Mouse (Mus musculus): ENCODE results near the gene Serac1. TPM values are rescaled to one million over a fixed set of nuclear protein-coding genes. Genes with fewer than 3 reads are reported as not detected.

Serac1 gene
- polyA plus RNA-seq, 1 experiment from 2014 or later: 7.7 TPM

DNA sequence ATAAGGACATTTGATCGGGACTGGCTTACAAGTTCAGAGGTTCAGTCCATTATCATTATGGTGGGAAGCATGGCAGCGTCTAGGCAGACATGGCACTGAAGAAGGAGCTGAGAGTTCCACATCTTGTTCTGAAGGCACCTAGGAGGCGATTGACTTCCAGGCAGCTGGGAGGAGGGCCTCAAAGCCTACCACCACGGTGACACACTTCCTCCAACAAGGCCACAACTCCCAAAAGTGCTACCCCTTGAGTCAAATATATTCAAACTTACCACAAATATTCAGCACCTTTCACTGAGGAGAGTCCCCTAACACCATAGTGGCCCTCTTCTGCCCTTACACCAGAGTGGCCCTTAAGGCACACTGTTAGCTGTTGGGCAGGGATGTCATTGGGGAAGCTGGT is 64.6 kb downstream of the Serac1 start:
- WGBS: 76% methylated on average over 4 of the region's 4 CpGs
- Histone ChIP-seq H3K27ac (no peak overlapping the region), H3K4me2 (replicated peaks) (no peak overlapping the region), H3K4me1 (0 out of 2 replicates have a peak, but pooled peaks cover 3% of the 10 kb centered on the region), H3K36me3 (no peaks in the 10 kb centered on the region), H3K9ac (no peak overlapping the region), H3K4me3 (no peak overlapping the region), H3K27me3 (no peaks in the 10 kb centered on the region), H3K9me3 (no peaks in the 10 kb centered on the region)
- ATAC-seq (ENCODE audit: low FRiP score, low read depth): no peak

DNA sequence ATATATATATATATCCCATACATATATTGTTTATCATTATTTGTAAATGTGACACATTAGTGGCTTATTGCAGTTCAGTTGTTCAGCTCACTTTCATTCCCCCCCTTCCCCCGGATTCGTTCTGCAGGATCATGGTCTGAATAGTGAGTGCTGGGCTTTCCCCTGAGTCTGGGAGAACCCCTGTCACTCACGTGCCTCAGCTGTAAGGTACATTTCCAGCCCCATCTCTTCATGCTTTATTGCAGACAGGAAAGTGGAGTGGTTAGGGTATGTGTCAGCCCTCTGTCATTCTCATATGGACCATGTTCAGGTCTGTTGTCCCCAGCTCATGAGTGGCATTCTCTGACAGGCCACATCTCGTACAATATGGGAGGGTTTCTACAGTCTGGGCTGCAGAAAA is 66.5 kb downstream of the Serac1 start:
- Histone ChIP-seq H3K9ac (no peak overlapping the region), H3K27me3 (no peaks in the 10 kb centered on the region), H3K27ac (no peak overlapping the region), H3K36me3 (no peaks in the 10 kb centered on the region), H3K4me3 (no peak overlapping the region), H3K4me1 (0 out of 2 replicates have a peak, but pooled peaks cover 3% of the 10 kb centered on the region), H3K4me2 (replicated peaks) (no peak overlapping the region), H3K9me3 (no peaks in the 10 kb centered on the region)
- no peak for ATAC-seq (ENCODE audit: low FRiP score, low read depth)
- WGBS: 78% methylated on average over 4 of the region's 4 CpGs

DNA sequence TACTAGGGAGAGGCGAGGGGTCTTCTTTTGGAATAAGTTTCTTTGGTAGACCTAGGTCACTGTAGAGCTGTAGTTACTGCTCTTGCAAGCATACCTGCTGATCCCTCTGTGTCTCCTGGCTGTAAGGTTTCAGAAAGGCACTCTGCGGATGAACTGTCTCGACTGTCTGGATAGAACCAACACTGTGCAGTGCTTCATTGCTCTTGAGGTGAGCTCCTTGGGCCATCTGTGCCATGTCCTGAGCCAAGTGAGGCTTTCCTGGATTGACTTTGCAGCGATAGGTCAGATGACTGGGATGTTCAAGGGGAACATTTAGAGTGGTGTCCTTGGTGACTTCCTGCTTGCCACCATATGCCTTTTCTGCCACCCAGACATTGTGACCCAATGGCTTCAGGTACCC is 69.9 kb downstream of the Serac1 start:
- no peak overlapping the region for H3K27ac ChIP-seq
- no peaks in the 10 kb centered on the region for H3K9me3 ChIP-seq
- no peaks in the 10 kb centered on the region for H3K27me3 ChIP-seq
- H3K9ac ChIP-seq: no peak overlapping the region
- WGBS: 87% methylated on average over 4 of the region's 4 CpGs
- H3K4me2 ChIP-seq (replicated peaks): no peak overlapping the region
- peaks cover 24% of the 10 kb centered on the region for H3K4me1 ChIP-seq
- H3K36me3 ChIP-seq: no peaks in the 10 kb centered on the region
- no peak overlapping the region for H3K4me3 ChIP-seq
- no peak for ATAC-seq (ENCODE audit: low FRiP score, low read depth)

DNA sequence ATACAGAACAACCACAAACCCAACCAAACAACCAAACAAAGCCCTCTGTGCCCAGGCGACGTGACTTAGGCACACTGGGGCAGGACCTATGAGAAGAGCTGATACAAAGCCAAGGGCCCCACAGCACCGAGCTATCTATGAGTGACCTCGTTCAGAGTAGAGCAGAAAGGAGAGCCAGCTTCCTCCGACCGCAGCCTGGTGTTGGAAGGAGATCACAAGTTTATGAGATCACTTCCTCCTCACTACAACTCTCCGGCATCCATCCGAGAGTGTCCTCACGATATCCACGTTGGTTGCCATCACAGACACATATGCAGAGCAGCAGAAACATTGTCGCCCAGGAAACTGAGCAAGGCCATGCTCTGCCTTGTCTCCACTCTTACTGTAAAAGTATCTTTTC is 71.0 kb downstream of the Serac1 start:
- no peaks in the 10 kb centered on the region for H3K27me3 ChIP-seq
- peaks cover 24% of the 10 kb centered on the region for H3K4me1 ChIP-seq
- no peaks in the 10 kb centered on the region for H3K9me3 ChIP-seq
- H3K4me2 ChIP-seq (replicated peaks): no peak overlapping the region
- no peak overlapping the region for H3K9ac ChIP-seq
- no peak overlapping the region for H3K27ac ChIP-seq
- no peak overlapping the region for H3K4me3 ChIP-seq
- H3K36me3 ChIP-seq: no peaks in the 10 kb centered on the region
- 85% methylated on average over 11 of the region's 11 CpGs for WGBS
- no peak for ATAC-seq (ENCODE audit: low FRiP score, low read depth)

DNA sequence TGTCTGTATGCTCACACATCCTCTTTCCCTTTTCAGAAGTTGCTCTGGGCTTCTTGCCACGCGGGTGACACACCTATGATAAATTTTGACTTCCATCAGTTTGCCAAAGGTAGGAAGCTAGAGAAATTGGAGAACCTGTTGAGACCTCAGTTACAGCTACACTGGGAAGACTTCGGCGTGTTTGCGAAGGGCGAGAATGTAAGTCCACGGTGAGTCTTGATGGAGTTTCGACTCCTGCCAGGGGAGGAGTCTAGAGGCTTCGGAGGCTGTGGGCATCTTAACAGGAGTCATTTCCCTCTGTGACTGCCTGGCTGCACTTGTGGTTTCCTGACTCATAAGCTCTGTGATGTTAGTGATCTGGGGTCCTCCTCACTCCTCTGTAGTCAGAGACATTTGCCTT is 71.6 kb downstream of the Serac1 start:
- Histone ChIP-seq H3K27ac (no peak overlapping the region), H3K9me3 (no peaks in the 10 kb centered on the region), H3K27me3 (no peaks in the 10 kb centered on the region), H3K9ac (no peak overlapping the region), H3K4me1 (peaks cover 24% of the 10 kb centered on the region), H3K4me3 (no peak overlapping the region), H3K36me3 (no peaks in the 10 kb centered on the region), H3K4me2 (replicated peaks) (no peak overlapping the region)
- ATAC-seq (ENCODE audit: low FRiP score, low read depth): no peak
- WGBS: 82% methylated on average over 9 of the region's 9 CpGs

DNA sequence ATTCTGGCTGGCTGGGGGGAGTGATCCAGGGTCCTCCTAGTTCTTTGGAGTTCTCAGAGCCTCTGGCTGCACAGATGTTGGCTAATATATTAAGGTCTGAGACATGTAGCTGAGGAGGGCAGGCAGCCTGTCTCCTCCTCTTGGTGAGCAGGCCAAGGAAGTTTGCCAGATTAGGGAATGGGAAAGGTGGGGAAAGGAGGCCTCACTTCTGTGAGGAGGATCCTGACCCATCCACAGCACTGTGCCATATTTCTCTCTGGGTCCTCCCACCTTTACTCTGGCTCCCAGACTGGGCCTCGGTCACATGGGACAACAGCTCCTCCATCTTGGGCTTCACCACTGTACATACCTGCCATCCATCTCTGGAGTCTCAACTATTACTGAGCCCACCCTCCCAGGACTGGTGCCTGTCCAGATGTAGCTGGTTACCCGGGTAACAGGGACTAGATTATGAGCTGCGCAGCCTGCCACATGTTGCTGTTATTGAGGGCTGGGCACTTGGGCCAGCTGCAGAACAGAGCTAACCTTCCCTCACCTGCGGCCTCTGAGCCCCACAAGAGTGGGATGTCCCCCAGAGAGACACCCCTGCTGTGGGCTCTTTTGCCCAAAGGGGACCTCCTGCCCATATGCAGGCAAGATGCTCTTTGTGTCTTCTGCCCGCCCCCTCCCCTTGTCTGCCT is 72.3 kb downstream of the Serac1 start:
- Histone ChIP-seq H3K27ac (no peak overlapping the region), H3K4me3 (no peak overlapping the region), H3K9me3 (no peaks in the 10 kb centered on the region), H3K27me3 (no peaks in the 10 kb centered on the region), H3K36me3 (no peaks in the 10 kb centered on the region), H3K4me1 (peaks cover 24% of the 10 kb centered on the region), H3K9ac (no peak overlapping the region), H3K4me2 (replicated peaks) (no peak overlapping the region)
- 81% methylated on average over 5 of the region's 5 CpGs for WGBS
- no peak for ATAC-seq (ENCODE audit: low FRiP score, low read depth)

DNA sequence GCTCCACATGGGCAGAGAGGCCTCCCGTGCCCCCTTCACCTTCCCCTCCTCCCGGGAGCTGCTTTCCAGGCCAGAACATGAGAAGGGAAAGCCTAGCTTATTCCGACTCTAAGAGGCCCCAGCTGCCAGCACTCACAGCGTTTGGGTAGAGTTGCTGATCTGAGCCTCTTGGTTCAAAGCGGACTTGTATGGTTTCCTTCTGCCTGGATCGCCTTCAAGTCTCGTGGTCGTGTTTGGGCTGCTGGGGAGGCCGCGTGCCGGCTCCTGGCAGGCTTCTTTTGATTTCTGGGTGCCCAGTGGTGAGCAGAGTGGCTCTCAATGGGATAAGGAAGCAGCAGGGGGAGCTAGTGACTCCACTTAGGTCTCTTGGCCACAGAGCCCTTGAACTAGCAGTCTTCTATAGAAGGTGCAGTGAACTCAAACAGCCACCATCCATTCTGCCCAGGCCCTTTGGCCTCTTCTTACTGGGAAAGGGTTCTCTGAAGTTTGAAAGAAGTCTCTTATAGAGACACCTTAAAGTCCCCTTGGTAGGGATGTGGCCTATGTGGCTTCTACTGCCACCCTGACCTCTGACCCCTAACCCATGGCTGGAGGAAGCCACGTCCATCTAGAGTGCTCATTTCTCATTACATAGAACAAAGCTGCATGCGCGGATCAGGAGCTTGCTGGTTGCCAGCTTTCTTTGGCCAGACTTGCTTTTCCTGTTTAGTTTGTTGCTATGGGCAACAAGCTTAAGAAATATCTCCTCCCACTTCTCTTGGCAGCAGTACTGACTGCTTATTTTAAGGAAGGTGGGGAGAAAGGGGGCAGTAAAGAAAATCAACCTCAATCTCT is 73.7 kb downstream of the Serac1 start:
- ATAC-seq (ENCODE audit: low FRiP score, low read depth): peak; percentile 55
- Histone ChIP-seq H3K27ac (peak overlapping the region; percentile 78), H3K4me3 (no peak overlapping the region), H3K9ac (no peak overlapping the region), H3K36me3 (no peaks in the 10 kb centered on the region), H3K4me1 (peaks cover 35% of the 10 kb centered on the region), H3K9me3 (no peaks in the 10 kb centered on the region), H3K27me3 (no peaks in the 10 kb centered on the region; the same call in 1 of the 2 replicates), H3K4me2 (replicated peaks) (peak overlapping the region; percentile 37)
- WGBS: 29% methylated on average over 14 of the region's 14 CpGs

DNA sequence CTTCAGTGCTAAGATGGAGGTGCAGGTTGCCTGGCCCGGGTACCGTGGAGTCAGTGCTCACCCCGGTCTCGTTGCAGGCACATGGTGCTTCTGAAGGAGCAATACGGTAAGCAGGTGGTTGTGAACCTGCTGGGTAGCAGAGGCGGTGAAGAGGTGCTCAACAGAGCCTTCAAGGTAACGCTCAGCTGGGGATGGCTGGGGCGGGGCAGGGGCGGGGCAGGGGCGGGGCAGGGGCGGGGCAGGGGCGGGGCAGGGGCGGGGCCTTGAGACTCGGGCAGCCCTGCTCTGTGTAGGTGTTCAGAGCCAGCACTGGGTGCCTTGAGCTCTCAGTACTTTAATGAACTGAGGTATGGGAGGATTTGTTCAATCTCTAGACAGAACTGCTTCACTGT is 74.3 kb downstream of the Serac1 start:
- ATAC-seq (ENCODE audit: low FRiP score, low read depth): peak; percentile 30; the same call in 1 of the 2 replicates
- H3K27ac ChIP-seq: peak overlapping the region; percentile 78; the same call in 1 of the 2 replicates
- no peak overlapping the region for H3K9ac ChIP-seq
- H3K4me3 ChIP-seq: no peak overlapping the region
- peaks cover 36% of the 10 kb centered on the region for H3K4me1 ChIP-seq
- H3K36me3 ChIP-seq: no peaks in the 10 kb centered on the region
- H3K27me3 ChIP-seq: no peaks in the 10 kb centered on the region; the same call in 1 of the 2 replicates
- WGBS: 10% methylated on average over 12 of the region's 14 CpGs
- H3K4me2 ChIP-seq (replicated peaks): peak overlapping the region; percentile 37
- no peaks in the 10 kb centered on the region for H3K9me3 ChIP-seq

DNA sequence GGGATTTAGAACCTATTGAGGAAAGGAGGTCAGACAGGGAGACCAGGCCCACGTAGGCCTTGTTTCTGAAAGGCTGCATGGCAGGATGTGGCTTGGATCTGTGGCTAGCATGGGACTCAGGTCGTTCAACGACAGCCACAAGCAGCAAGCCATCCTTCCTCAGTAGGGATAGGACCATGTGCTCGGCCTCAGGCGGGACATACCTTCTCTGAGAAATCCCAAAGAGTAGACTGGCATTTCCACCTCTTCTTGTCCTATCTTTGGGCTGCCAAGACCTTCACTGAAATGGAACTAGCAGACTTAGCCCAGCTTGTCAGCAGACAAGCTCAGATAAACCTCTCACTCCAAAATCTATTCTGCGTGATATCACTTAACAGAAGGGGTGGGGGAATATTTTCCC is 75.9 kb downstream of the Serac1 start:
- H3K4me3 ChIP-seq: no peak overlapping the region
- H3K27ac ChIP-seq: no peak overlapping the region
- no peak overlapping the region for H3K9ac ChIP-seq
- no peak overlapping the region for H3K4me2 ChIP-seq (replicated peaks)
- H3K27me3 ChIP-seq: no peaks in the 10 kb centered on the region; the same call in 1 of the 2 replicates
- 90% methylated on average over 6 of the region's 6 CpGs for WGBS
- no peaks in the 10 kb centered on the region for H3K36me3 ChIP-seq
- H3K4me1 ChIP-seq: peaks cover 36% of the 10 kb centered on the region
- no peak for ATAC-seq (ENCODE audit: low FRiP score, low read depth)
- no peaks in the 10 kb centered on the region for H3K9me3 ChIP-seq

DNA sequence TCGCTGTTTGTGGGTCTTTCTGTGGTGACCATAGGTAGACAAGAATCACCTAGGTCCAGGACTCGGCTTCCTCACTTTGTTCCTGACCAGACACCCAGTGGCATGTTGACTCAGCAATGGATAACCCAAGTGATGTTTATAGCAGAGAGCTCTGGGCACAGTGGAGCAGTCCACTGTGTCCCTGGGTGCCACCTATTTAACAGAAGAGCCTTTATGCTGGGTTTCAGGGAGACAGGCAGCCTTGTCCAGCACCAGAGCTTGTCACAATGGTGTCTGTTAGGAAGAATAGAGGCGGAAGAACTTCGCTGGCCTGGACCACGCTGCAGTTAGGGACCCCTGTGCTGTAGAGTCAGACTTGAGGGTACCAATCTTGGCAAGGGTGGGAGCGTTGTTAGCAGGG is 77.0 kb downstream of the Serac1 start:
- 94% methylated on average over 6 of the region's 6 CpGs for WGBS
- Histone ChIP-seq H3K9ac (no peak overlapping the region), H3K27me3 (no peaks in the 10 kb centered on the region; the same call in 1 of the 2 replicates), H3K4me3 (no peak overlapping the region), H3K9me3 (no peaks in the 10 kb centered on the region), H3K36me3 (no peaks in the 10 kb centered on the region), H3K27ac (no peak overlapping the region), H3K4me1 (peaks cover 36% of the 10 kb centered on the region), H3K4me2 (replicated peaks) (no peak overlapping the region)
- ATAC-seq (ENCODE audit: low FRiP score, low read depth): no peak

DNA sequence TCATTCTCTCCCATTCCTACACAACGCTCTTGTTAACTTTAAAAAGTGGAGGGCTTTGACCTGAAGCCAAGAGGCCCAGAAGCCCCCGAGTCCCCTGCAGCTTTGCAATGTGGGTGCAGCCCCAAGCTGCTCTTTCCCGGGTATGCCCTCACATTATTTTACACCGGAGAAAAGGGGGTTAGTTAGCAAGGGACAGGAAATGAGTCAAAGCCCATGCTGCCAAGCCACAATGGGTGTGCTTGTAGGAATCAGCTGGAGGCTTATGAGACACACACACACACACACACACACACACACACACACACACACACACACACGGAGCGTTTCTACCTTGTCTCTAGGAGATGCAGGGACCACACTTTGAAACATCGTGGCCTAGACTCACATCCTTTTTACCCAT is 77.7 kb downstream of the Serac1 start:
- no peaks in the 10 kb centered on the region for H3K36me3 ChIP-seq
- no peaks in the 10 kb centered on the region; the same call in 1 of the 2 replicates for H3K27me3 ChIP-seq
- H3K9ac ChIP-seq: no peak overlapping the region
- peaks cover 33% of the 10 kb centered on the region for H3K4me1 ChIP-seq
- H3K9me3 ChIP-seq: no peaks in the 10 kb centered on the region
- no peak overlapping the region for H3K27ac ChIP-seq
- no peak for ATAC-seq (ENCODE audit: low FRiP score, low read depth)
- no peak overlapping the region for H3K4me3 ChIP-seq
- H3K4me2 ChIP-seq (replicated peaks): no peak overlapping the region
- 76% methylated on average over 7 of the region's 7 CpGs for WGBS

DNA sequence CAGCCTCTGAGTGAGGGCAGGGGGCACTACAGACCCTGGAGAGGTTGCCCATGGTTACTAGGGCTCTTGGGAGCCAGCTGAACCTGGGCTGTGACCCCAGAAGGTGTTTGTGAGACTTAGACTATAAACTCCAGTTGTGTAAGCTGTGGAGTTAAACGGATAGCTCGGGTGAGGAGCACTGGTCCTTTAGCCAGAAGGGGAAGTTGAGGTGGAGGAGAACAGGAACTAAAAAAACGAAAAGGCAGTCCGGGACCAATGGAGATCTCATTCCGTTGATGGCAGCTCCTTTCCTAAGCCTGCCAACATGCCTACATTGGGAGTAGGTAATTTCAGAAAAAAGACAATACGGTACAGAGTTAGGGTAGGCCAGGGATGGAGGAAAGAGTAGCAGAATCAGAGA is 78.2 kb downstream of the Serac1 start:
- H3K4me3 ChIP-seq: no peak overlapping the region
- no peak overlapping the region for H3K9ac ChIP-seq
- peaks cover 31% of the 10 kb centered on the region for H3K4me1 ChIP-seq
- H3K27ac ChIP-seq: no peak overlapping the region
- no peak overlapping the region for H3K4me2 ChIP-seq (replicated peaks)
- WGBS: 74% methylated on average over 6 of the region's 6 CpGs
- no peaks in the 10 kb centered on the region for H3K9me3 ChIP-seq
- no peak for ATAC-seq (ENCODE audit: low FRiP score, low read depth)
- no peaks in the 10 kb centered on the region; the same call in 1 of the 2 replicates for H3K27me3 ChIP-seq
- no peaks in the 10 kb centered on the region for H3K36me3 ChIP-seq
